Mouse (Mus musculus): ENCODE measurements around the gene Zdhhc18. TPM values are rescaled to one million over a fixed set of nuclear protein-coding genes. Genes with fewer than 3 reads are reported as not detected.

The Zdhhc18 gene
- polyA plus RNA-seq, 1 experiment from 2014 or later = 1.9 TPM

- H3K27ac ChIP-seq (ENCODE audit: low read depth) = peak overlapping the region; percentile 98
- peak overlapping the region; percentile 57 for H3K4me3 ChIP-seq (ENCODE audit: low read depth, low read length)
- no peaks in the 10 kb centered on the region for H3K27me3 ChIP-seq (replicated peaks; ENCODE audit: control insufficient read depth, insufficient read depth, low read length)
- H3K9me3 ChIP-seq (ENCODE audit: control insufficient read depth, low read length) = no peaks in the 10 kb centered on the region
- H3K4me2 ChIP-seq (ENCODE audit: low read length) = peak overlapping the region; percentile 44
- 3% methylated on average over 13 of the region's 13 CpGs for WGBS
- DNase-seq (ENCODE audit: low spot score) = peak; percentile 92
- H3K4me1 ChIP-seq (replicated peaks; ENCODE audit: control insufficient read depth, insufficient read depth, low read length) = peaks cover 29% of the 10 kb centered on the region
- peaks cover 18% of the 10 kb centered on the region for H3K36me3 ChIP-seq (ENCODE audit: control insufficient read depth, insufficient read depth, low read length)
- no peak for ATAC-seq (replicated peaks; ENCODE audit: low FRiP score, low TSS enrichment, low read depth)
- H3K9ac ChIP-seq (ENCODE audit: low read length) = peak overlapping the region; percentile 80
These were observed 21.4 kb upstream of the Zdhhc18 start for GRCm38 (mm10) chr4:133671184-133671880.

GRCm38 (mm10) chr4:133669652-133670210 lies 19.8 kb upstream of the Zdhhc18 start:
- Histone ChIP-seq H3K4me1 (replicated peaks; ENCODE audit: control insufficient read depth, insufficient read depth, low read length) (peaks cover 24% of the 10 kb centered on the region), H3K4me2 (ENCODE audit: low read length) (no peak overlapping the region), H3K27ac (ENCODE audit: low read depth) (no peak overlapping the region), H3K9ac (ENCODE audit: low read length) (no peak overlapping the region), H3K36me3 (ENCODE audit: control insufficient read depth, insufficient read depth, low read length) (peaks cover 23% of the 10 kb centered on the region), H3K27me3 (replicated peaks; ENCODE audit: control insufficient read depth, insufficient read depth, low read length) (no peaks in the 10 kb centered on the region), H3K9me3 (ENCODE audit: control insufficient read depth, low read length) (no peaks in the 10 kb centered on the region), H3K4me3 (ENCODE audit: low read depth, low read length) (no peak overlapping the region)
- WGBS = 65% methylated on average over 6 of the region's 6 CpGs
- ATAC-seq (replicated peaks; ENCODE audit: low FRiP score, low TSS enrichment, low read depth) (no peak), DNase-seq (ENCODE audit: low spot score) (no peak)

GRCm38 (mm10) chr4:133668537-133668936 lies 18.6 kb upstream of the Zdhhc18 start:
- H3K27ac ChIP-seq (ENCODE audit: low read depth) = no peak overlapping the region

GRCm38 (mm10) chr4:133666199-133666598 lies 16.2 kb upstream of the Zdhhc18 start:
- H3K9me3 ChIP-seq (ENCODE audit: control insufficient read depth, low read length) = no peaks in the 10 kb centered on the region

More at GRCm38 (mm10) chr4:133668537-133668936, 18.6 kb upstream of the Zdhhc18 start:
- Histone ChIP-seq H3K9me3 (ENCODE audit: control insufficient read depth, low read length) (no peaks in the 10 kb centered on the region), H3K4me2 (ENCODE audit: low read length) (no peak overlapping the region), H3K4me3 (ENCODE audit: low read depth, low read length) (no peak overlapping the region), H3K27me3 (replicated peaks; ENCODE audit: control insufficient read depth, insufficient read depth, low read length) (no peaks in the 10 kb centered on the region), H3K36me3 (ENCODE audit: control insufficient read depth, insufficient read depth, low read length) (peaks cover 29% of the 10 kb centered on the region), H3K4me1 (replicated peaks; ENCODE audit: control insufficient read depth, insufficient read depth, low read length) (peaks cover 18% of the 10 kb centered on the region), H3K9ac (ENCODE audit: low read length) (no peak overlapping the region)
- WGBS = 81% methylated on average over 3 of the region's 3 CpGs
- no peak for ATAC-seq (replicated peaks; ENCODE audit: low FRiP score, low TSS enrichment, low read depth)
- no peak for DNase-seq (ENCODE audit: low spot score)

GRCm38 (mm10) chr4:133665118-133665517 lies 15.2 kb upstream of the Zdhhc18 start:
- peak overlapping the region; percentile 62 for H3K27ac ChIP-seq (ENCODE audit: low read depth)

More at GRCm38 (mm10) chr4:133666199-133666598, 16.2 kb upstream of the Zdhhc18 start:
- ATAC-seq (replicated peaks; ENCODE audit: low FRiP score, low TSS enrichment, low read depth) (no peak), DNase-seq (ENCODE audit: low spot score) (no peak)
- peaks cover 21% of the 10 kb centered on the region for H3K4me1 ChIP-seq (replicated peaks; ENCODE audit: control insufficient read depth, insufficient read depth, low read length)
- peaks cover 37% of the 10 kb centered on the region for H3K36me3 ChIP-seq (ENCODE audit: control insufficient read depth, insufficient read depth, low read length)
- H3K27me3 ChIP-seq (replicated peaks; ENCODE audit: control insufficient read depth, insufficient read depth, low read length) = no peaks in the 10 kb centered on the region
- H3K4me2 ChIP-seq (ENCODE audit: low read length) = no peak overlapping the region
- no peak overlapping the region for H3K9ac ChIP-seq (ENCODE audit: low read length)
- 79% methylated on average over 6 of the region's 6 CpGs for WGBS
- H3K4me3 ChIP-seq (ENCODE audit: low read depth, low read length) = no peak overlapping the region
- H3K27ac ChIP-seq (ENCODE audit: low read depth) = no peak overlapping the region

GRCm38 (mm10) chr4:133662945-133663344 lies 13.0 kb upstream of the Zdhhc18 start:
- WGBS = 71% methylated on average over 8 of the region's 8 CpGs
- no peaks in the 10 kb centered on the region for H3K9me3 ChIP-seq (ENCODE audit: control insufficient read depth, low read length)
- no peak overlapping the region for H3K9ac ChIP-seq (ENCODE audit: low read length)
- H3K27ac ChIP-seq (ENCODE audit: low read depth) = no peak overlapping the region
- no peaks in the 10 kb centered on the region for H3K27me3 ChIP-seq (replicated peaks; ENCODE audit: control insufficient read depth, insufficient read depth, low read length)
- DNase-seq (ENCODE audit: low spot score) (no peak), ATAC-seq (replicated peaks; ENCODE audit: low FRiP score, low TSS enrichment, low read depth) (no peak)
- no peak overlapping the region for H3K4me2 ChIP-seq (ENCODE audit: low read length)
- H3K36me3 ChIP-seq (ENCODE audit: control insufficient read depth, insufficient read depth, low read length) = peaks cover 32% of the 10 kb centered on the region
- no peak overlapping the region for H3K4me3 ChIP-seq (ENCODE audit: low read depth, low read length)
- H3K4me1 ChIP-seq (replicated peaks; ENCODE audit: control insufficient read depth, insufficient read depth, low read length) = peaks cover 41% of the 10 kb centered on the region

More at GRCm38 (mm10) chr4:133665118-133665517, 15.2 kb upstream of the Zdhhc18 start:
- no peak for DNase-seq (ENCODE audit: low spot score)
- WGBS = 37% methylated on average over 11 of the region's 11 CpGs
- Histone ChIP-seq H3K4me3 (ENCODE audit: low read depth, low read length) (no peak overlapping the region), H3K9me3 (ENCODE audit: control insufficient read depth, low read length) (no peaks in the 10 kb centered on the region), H3K27me3 (replicated peaks; ENCODE audit: control insufficient read depth, insufficient read depth, low read length) (no peaks in the 10 kb centered on the region), H3K4me2 (ENCODE audit: low read length) (0 out of 2 replicates have a peak overlapping the region, but pooled peaks have one; percentile 6), H3K9ac (ENCODE audit: low read length) (peak overlapping the region; percentile 16; the same call in 1 of the 2 replicates), H3K4me1 (replicated peaks; ENCODE audit: control insufficient read depth, insufficient read depth, low read length) (peaks cover 23% of the 10 kb centered on the region), H3K36me3 (ENCODE audit: control insufficient read depth, insufficient read depth, low read length) (peaks cover 37% of the 10 kb centered on the region)
- no peak for ATAC-seq (replicated peaks; ENCODE audit: low FRiP score, low TSS enrichment, low read depth)

- Histone ChIP-seq H3K27me3 (replicated peaks; ENCODE audit: control insufficient read depth, insufficient read depth, low read length) (no peaks in the 10 kb centered on the region), H3K4me3 (ENCODE audit: low read depth, low read length) (no peak overlapping the region), H3K4me2 (ENCODE audit: low read length) (no peak overlapping the region), H3K9ac (ENCODE audit: low read length) (no peak overlapping the region), H3K27ac (ENCODE audit: low read depth) (no peak overlapping the region), H3K36me3 (ENCODE audit: control insufficient read depth, insufficient read depth, low read length) (peaks cover 27% of the 10 kb centered on the region), H3K4me1 (replicated peaks; ENCODE audit: control insufficient read depth, insufficient read depth, low read length) (peaks cover 42% of the 10 kb centered on the region), H3K9me3 (ENCODE audit: control insufficient read depth, low read length) (no peaks in the 10 kb centered on the region)
- ATAC-seq (replicated peaks; ENCODE audit: low FRiP score, low TSS enrichment, low read depth) (no peak), DNase-seq (ENCODE audit: low spot score) (no peak)
- 91% methylated on average over 8 of the region's 8 CpGs for WGBS
These were observed 12.5 kb upstream of the Zdhhc18 start for GRCm38 (mm10) chr4:133662421-133662820.

- Histone ChIP-seq H3K4me2 (ENCODE audit: low read length) (peak overlapping the region; percentile 57), H3K27ac (ENCODE audit: low read depth) (peak overlapping the region; percentile 97), H3K27me3 (replicated peaks; ENCODE audit: control insufficient read depth, insufficient read depth, low read length) (no peaks in the 10 kb centered on the region), H3K4me1 (replicated peaks; ENCODE audit: control insufficient read depth, insufficient read depth, low read length) (peaks cover 43% of the 10 kb centered on the region), H3K4me3 (ENCODE audit: low read depth, low read length) (peak overlapping the region; percentile 32), H3K9me3 (ENCODE audit: control insufficient read depth, low read length) (no peaks in the 10 kb centered on the region), H3K36me3 (ENCODE audit: control insufficient read depth, insufficient read depth, low read length) (peaks cover 17% of the 10 kb centered on the region), H3K9ac (ENCODE audit: low read length) (peak overlapping the region; percentile 35)
- peak; percentile 77 for DNase-seq (ENCODE audit: low spot score)
- 0 out of 2 replicates have a peak, but pooled peaks have one; percentile 26 for ATAC-seq (replicated peaks; ENCODE audit: low FRiP score, low TSS enrichment, low read depth)
- WGBS = 15% methylated on average over 10 of the region's 10 CpGs
These were observed 10.5 kb upstream of the Zdhhc18 start for GRCm38 (mm10) chr4:133660193-133661155.
